Mouse (Mus musculus): ENCODE measurements around the gene Coro2b.

DNA sequence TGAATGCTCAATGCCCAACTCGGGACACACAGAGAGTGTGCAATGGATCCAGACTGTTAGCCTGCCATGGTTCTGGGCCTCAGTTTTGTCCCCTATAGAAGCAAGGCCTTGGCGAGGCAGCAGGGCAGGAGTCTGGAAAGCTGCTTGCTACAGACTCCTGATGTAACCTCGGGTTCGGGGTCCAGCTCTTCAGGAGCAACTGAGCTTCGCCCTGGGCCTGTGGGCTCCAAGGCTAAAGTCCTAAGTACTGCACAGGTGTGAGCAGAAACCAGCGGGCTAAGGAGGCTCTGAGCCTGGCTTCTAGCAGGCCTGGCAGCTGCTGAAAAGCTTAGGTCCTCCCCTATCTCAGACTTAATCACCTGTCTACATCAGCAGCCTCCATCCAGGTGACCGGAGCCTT, 86.0 kb downstream of the Coro2b start:
- no peak for TF ChIP-seq CTCF (IDR thresholded peaks at IDR 0.05; ENCODE audit: borderline replicate concordance, insufficient read depth, low read length)
- TF ChIP-seq POLR2A (IDR thresholded peaks at IDR 0.05; ENCODE audit: low read depth, low read length), result no peak

Measured in embryonic fibroblast, embryonic 13.5 days (primary cell).